Mouse (Mus musculus): ENCODE measurements at regions not wholly inside any gene's neighbourhood (a gene's known extent, or its start where the extent isn't known, plus 50 kb on each side); places are given as distances from the start of the nearest gene placed in this dataset.

- DNase-seq, result peak; percentile 23 to 35
These were observed 126.4 kb upstream of the Gas1 start for GRCm38 (mm10) chr13:60303561-60303960.

- DNase-seq, result no peak
These were observed 128.1 kb upstream of the Gas1 start for GRCm38 (mm10) chr13:60305028-60305810.

- no peak for DNase-seq
These were observed 131.1 kb upstream of the Gas1 start for GRCm38 (mm10) chr13:60308062-60308801.

- DNase-seq, result peak in 1 of 2 experiments; percentile 54
These were observed 132.3 kb upstream of the Gas1 start for GRCm38 (mm10) chr13:60309482-60309881.

GRCm38 (mm10) chr13:60309926-60310325 is 132.8 kb upstream of the Gas1 start:
- DNase-seq, result no peak

GRCm38 (mm10) chr13:60312397-60313085 is 135.4 kb upstream of the Gas1 start:
- DNase-seq, result no peak

- peak; percentile 40 to 50 for DNase-seq
These were observed 141.4 kb upstream of the Gas1 start for GRCm38 (mm10) chr13:60318436-60319020.

- no peak for DNase-seq
These were observed 142.1 kb upstream of the Gas1 start for GRCm38 (mm10) chr13:60319268-60319667.

GRCm38 (mm10) chr13:60319861-60320602 is 142.9 kb upstream of the Gas1 start:
- DNase-seq, result no peak

GRCm38 (mm10) chr13:60322579-60322978 is 145.4 kb upstream of the Gas1 start:
- no peak for DNase-seq

GRCm38 (mm10) chr13:60330475-60331258 is 153.5 kb upstream of the Gas1 start:
- no peak for DNase-seq

- no peak for DNase-seq
These were observed 159.0 kb upstream of the Gas1 start for GRCm38 (mm10) chr13:60336196-60336595.

GRCm38 (mm10) chr13:60337383-60337782 is 160.2 kb upstream of the Gas1 start:
- no peak for DNase-seq

GRCm38 (mm10) chr13:60338107-60338506 is 160.9 kb upstream of the Gas1 start:
- DNase-seq, result peak in 1 of 2 experiments; percentile 21

- no peak for DNase-seq
These were observed 162.9 kb upstream of the Gas1 start for GRCm38 (mm10) chr13:60340068-60340467.

- DNase-seq, result peak; percentile 38 to 40
These were observed 170.7 kb upstream of the Gas1 start for GRCm38 (mm10) chr13:60347881-60348280.

GRCm38 (mm10) chr13:60348438-60348837 is 171.3 kb upstream of the Gas1 start:
- DNase-seq, result no peak

GRCm38 (mm10) chr13:60355707-60356490 is 178.7 kb upstream of the Gas1 start:
- peak in 1 of 2 experiments; percentile 33 for DNase-seq

- DNase-seq, result peak; percentile 52 to 66
These were observed 181.4 kb upstream of the Gas1 start for GRCm38 (mm10) chr13:60358408-60359060.
